ENCODE assay signal across 8 mouse cellular contexts in genomic region chr11:106418622-106419196, GRCm38 (mm10). TPM values are rescaled to one million over a fixed set of nuclear protein-coding genes. Genes with fewer than 3 reads are reported as not detected.
DNase-seq lines count a peak whose midpoint lies in the region; ATAC-seq and TF ChIP-seq lines count a peak whose summit lies in the region.

No protein-coding gene starts in this region.

- no peaks in the 10 kb centered on the region for H3K27me3 ChIP-seq in heart, embryonic 16.5 days (ENCODE audit: control insufficient read depth, insufficient read depth, low read length)
- no peaks in the 10 kb centered on the region for H3K27me3 ChIP-seq in liver, embryonic 14.5 days (ENCODE audit: control insufficient read depth, insufficient read depth, low read length)
- H3K27me3 ChIP-seq in neural tube, embryonic 13.5 days: no peaks in the 10 kb centered on the region
- H3K27me3 ChIP-seq in testis, adult 2 months (ENCODE audit: control insufficient read depth, insufficient read depth, low read length): no peaks in the 10 kb centered on the region

- peak; percentile 93 for DNase-seq in CD4-positive, CD25-positive, alpha-beta regulatory T cell, adult 2 months (ENCODE audit: low read depth, low spot score)
- DNase-seq in brain, adult 2 months (ENCODE audit: low read depth, low spot score): peak; percentile 95
- peak; percentile 13 for DNase-seq in fat pad, adult 2 months (ENCODE audit: extremely low read depth, low read depth, low spot score)
- DNase-seq in kidney, postnatal 36 days: peak; percentile 85 to 90
- peak; percentile 68 to 75 (median 71) for DNase-seq in liver, embryonic 14.5 days (ENCODE audit: low read depth in 3 of 3, low spot score in 3 of 3)

- no peak for TF ChIP-seq POLR2A in testis, adult 2 months (IDR thresholded peaks at IDR 0.05; ENCODE audit: control insufficient read depth, low read depth, low read length)

- H3K4me1 ChIP-seq in heart, embryonic 16.5 days (ENCODE audit: control insufficient read depth, insufficient read depth, low read length): no peaks in the 10 kb centered on the region; the same call in 1 of the 2 replicates
- H3K4me1 ChIP-seq in liver, embryonic 14.5 days (replicated peaks; ENCODE audit: control insufficient read depth in 2 of 2, insufficient read depth in 2 of 2, low read length in 1 of 2): peaks cover 0 to 5% of the 10 kb centered on the region in 2 experiments; a peak in 2 of 4 replicates
- no peaks in the 10 kb centered on the region for H3K4me1 ChIP-seq in neural tube, embryonic 13.5 days (replicated peaks)
- no peaks in the 10 kb centered on the region for H3K4me1 ChIP-seq in testis, adult 2 months (ENCODE audit: control insufficient read depth, insufficient read depth, low read length)

- H3K4me3 ChIP-seq in heart, embryonic 16.5 days (ENCODE audit: low read length): no peak overlapping the region
- no peak overlapping the region for H3K4me3 ChIP-seq in liver, embryonic 14.5 days (ENCODE audit: insufficient read depth in 1 of 2, low read depth in 2 of 2, low read length in 2 of 2)
- no peak overlapping the region for H3K4me3 ChIP-seq in neural tube, embryonic 13.5 days
- no peak overlapping the region for H3K4me3 ChIP-seq in testis, adult 2 months (ENCODE audit: control insufficient read depth, low read depth, low read length)

- peak; percentile 58 for ATAC-seq in heart, embryonic 16.5 days (replicated peaks; ENCODE audit: extremely low read depth, insufficient read depth, low FRiP score)
- peak; percentile 64 for ATAC-seq in liver, embryonic 14.5 days (ENCODE audit: insufficient read depth)
- ATAC-seq in neural tube, embryonic 13.5 days (ENCODE audit: low read depth): peak; percentile 50; the same call in 1 of the 2 replicates

- TF ChIP-seq EP300 in liver, embryonic 14.5 days (IDR thresholded peaks at IDR 0.05; ENCODE audit: low read depth): no peak

- WGBS in heart, embryonic 16.5 days: 39% methylated on average over 4 of the region's 4 CpGs
- 48% methylated on average over 4 of the region's 4 CpGs for WGBS in liver, embryonic 14.5 days (ENCODE audit: insufficient replicate concordance)
- WGBS in neural tube, embryonic 13.5 days: 32% methylated on average over 4 of the region's 4 CpGs

- no peak overlapping the region for H3K9ac ChIP-seq in heart, embryonic 16.5 days (ENCODE audit: low read length)
- no peak overlapping the region for H3K9ac ChIP-seq in liver, embryonic 14.5 days (replicated peaks)
- no peak overlapping the region for H3K9ac ChIP-seq in neural tube, embryonic 13.5 days

- peak; percentile 96 for TF ChIP-seq CTCF in liver, embryonic 14.5 days (IDR thresholded peaks at IDR 0.05; ENCODE audit: low read depth)
- TF ChIP-seq CTCF in testis, adult 2 months (IDR thresholded peaks at IDR 0.05; ENCODE audit: control insufficient read depth, insufficient read depth, insufficient replicate concordance, low read depth, low read length): peak; percentile 70; the same call in 1 of the 2 replicates

- H3K27ac ChIP-seq in heart, embryonic 16.5 days (ENCODE audit: low read length): no peak overlapping the region
- no peak overlapping the region for H3K27ac ChIP-seq in liver, embryonic 14.5 days
- H3K27ac ChIP-seq in neural tube, embryonic 13.5 days (replicated peaks): no peak overlapping the region
- H3K27ac ChIP-seq in testis, adult 2 months (ENCODE audit: control insufficient read depth, insufficient read depth, low read depth, low read length): no peak overlapping the region

- no peak overlapping the region for H3K4me2 ChIP-seq in heart, embryonic 16.5 days (ENCODE audit: low read depth, low read length)
- H3K4me2 ChIP-seq in liver, embryonic 14.5 days (ENCODE audit: low read depth): no peak overlapping the region
- no peak overlapping the region for H3K4me2 ChIP-seq in neural tube, embryonic 13.5 days

- no peaks in the 10 kb centered on the region for H3K36me3 ChIP-seq in heart, embryonic 16.5 days (ENCODE audit: control insufficient read depth, insufficient read depth)
- H3K36me3 ChIP-seq in liver, embryonic 14.5 days (replicated peaks; ENCODE audit: control insufficient read depth, insufficient read depth, low read depth): peaks cover 6% of the 10 kb centered on the region
- H3K36me3 ChIP-seq in neural tube, embryonic 13.5 days: peaks cover 19% of the 10 kb centered on the region
- H3K36me3 ChIP-seq in testis, adult 2 months (ENCODE audit: control insufficient read depth, insufficient read depth, low read length): no peaks in the 10 kb centered on the region

- no peaks in the 10 kb centered on the region for H3K9me3 ChIP-seq in heart, embryonic 16.5 days (replicated peaks; ENCODE audit: control insufficient read depth, low read length)
- no peaks in the 10 kb centered on the region for H3K9me3 ChIP-seq in liver, embryonic 14.5 days (ENCODE audit: control insufficient read depth, low read length)
- no peaks in the 10 kb centered on the region for H3K9me3 ChIP-seq in neural tube, embryonic 13.5 days

RNA-seq across cellular contexts. Expression of gene Icam2, which starts 30.8 kb away (rescaled TPM):
- polyA plus RNA-seq in heart, embryonic 16.5 days (2015; fragmentation: Nextera tagmentation; extraction: Ambion mirVana): 107 and 109 TPM in 2 replicates
- 9.4 and 13.0 TPM in 2 replicates for polyA plus RNA-seq in liver, embryonic 14.5 days (2012; rRNA removed)
- polyA plus RNA-seq in liver, embryonic 14.5 days (2014; fragmentation: Nextera tagmentation; extraction: Ambion mirVana): 12.1 and 16.3 TPM in 2 replicates
- polyA plus RNA-seq in neural tube, embryonic 13.5 days (2015; fragmentation: Nextera tagmentation; extraction: Ambion mirVana): 18.3 and 19.3 TPM in 2 replicates
- polyA plus RNA-seq in testis, adult 2 months (2012; rRNA removed): 1.2 and 1.7 TPM in 2 replicates

RNA-seq across cellular contexts. Expression of gene Prr29, which starts 53.4 kb away (rescaled TPM):
- 1.00 and 1.0 TPM in 2 replicates for polyA plus RNA-seq in heart, embryonic 16.5 days (2015; fragmentation: Nextera tagmentation; extraction: Ambion mirVana)
- not detected in 2 replicates for polyA plus RNA-seq in liver, embryonic 14.5 days (2012; rRNA removed)
- not detected in 2 replicates for polyA plus RNA-seq in liver, embryonic 14.5 days (2014; fragmentation: Nextera tagmentation; extraction: Ambion mirVana)
- not detected in 2 replicates for polyA plus RNA-seq in neural tube, embryonic 13.5 days (2015; fragmentation: Nextera tagmentation; extraction: Ambion mirVana)
- polyA plus RNA-seq in testis, adult 2 months (2012; rRNA removed): 0.40 and 0.49 TPM in 2 replicates

Comparison
In these comparisons a context has a peak if more than half of its experiments do, and no peak if none do; other contexts are left out.
1. DNase-seq: peak in every context shown above with its lines; median percentile 95 in brain, adult 2 months; 93 in CD4-positive, CD25-positive, alpha-beta regulatory T cell, adult 2 months; 88 in kidney, postnatal 36 days; 71 in liver, embryonic 14.5 days; 13 in fat pad, adult 2 months.